Mouse (Mus musculus): ENCODE measurements around the gene Cidec. TPM values are rescaled to one million over a fixed set of nuclear protein-coding genes. Genes with fewer than 3 reads are reported as not detected.

Gene Cidec
- polyA plus RNA-seq, 2 experiments: 0.11 TPM; not detected in 1

GRCm38 (mm10) chr6:113392387-113393071 is 43.0 kb downstream of the Cidec start:
- H3K27ac ChIP-seq (replicated peaks; ENCODE audit: low read depth, low read length): peak overlapping the region; percentile 19; the same call in 1 of the 2 replicates
- H3K4me3 ChIP-seq (replicated peaks; ENCODE audit: low read length): peak overlapping the region; percentile 44
- peak overlapping the region; percentile 89 for H3K4me2 ChIP-seq (replicated peaks; ENCODE audit: low read depth, low read length, severe bottlenecking)
- ATAC-seq (ENCODE audit: low FRiP score, low read depth): peak; percentile 64
- peaks cover 42% of the 10 kb centered on the region for H3K36me3 ChIP-seq (ENCODE audit: control insufficient read depth, insufficient read depth, low read length)
- peak; percentile 21 for DNase-seq (ENCODE audit: low spot score)
- no peaks in the 10 kb centered on the region for H3K9me3 ChIP-seq (ENCODE audit: control insufficient read depth, low read length)
- H3K4me1 ChIP-seq (ENCODE audit: control insufficient read depth, insufficient read depth, low read length): no peaks in the 10 kb centered on the region
- 0 out of 2 replicates have a peak, but pooled peaks have one; percentile 27 for TF ChIP-seq POLR2A (IDR thresholded peaks at IDR 0.05; ENCODE audit: borderline replicate concordance, extremely low read depth, insufficient read depth, insufficient read length)
- H3K27me3 ChIP-seq (ENCODE audit: control insufficient read depth, insufficient read depth, low read length): no peaks in the 10 kb centered on the region
- 2% methylated on average over 42 of the region's 51 CpGs for WGBS
- H3K9ac ChIP-seq (ENCODE audit: low read depth, low read length, severe bottlenecking): peak overlapping the region; percentile 73

- 26% methylated on average over 10 of the region's 10 CpGs for WGBS
- H3K4me2 ChIP-seq (replicated peaks; ENCODE audit: low read depth, low read length, severe bottlenecking): peak overlapping the region; percentile 89
- H3K9me3 ChIP-seq (ENCODE audit: control insufficient read depth, low read length): no peaks in the 10 kb centered on the region
- H3K27ac ChIP-seq (replicated peaks; ENCODE audit: low read depth, low read length): no peak overlapping the region; the same call in 1 of the 2 replicates
- H3K4me1 ChIP-seq (ENCODE audit: control insufficient read depth, insufficient read depth, low read length): no peaks in the 10 kb centered on the region
- H3K4me3 ChIP-seq (replicated peaks; ENCODE audit: low read length): peak overlapping the region; percentile 44
- ATAC-seq (ENCODE audit: low FRiP score, low read depth) (peak; percentile 7; the same call in 1 of the 2 replicates), DNase-seq (ENCODE audit: low spot score) (no peak)
- peak overlapping the region; percentile 73 for H3K9ac ChIP-seq (ENCODE audit: low read depth, low read length, severe bottlenecking)
- no peak for TF ChIP-seq POLR2A (IDR thresholded peaks at IDR 0.05; ENCODE audit: borderline replicate concordance, extremely low read depth, insufficient read depth, insufficient read length)
- H3K36me3 ChIP-seq (ENCODE audit: control insufficient read depth, insufficient read depth, low read length): peaks cover 47% of the 10 kb centered on the region
- H3K27me3 ChIP-seq (ENCODE audit: control insufficient read depth, insufficient read depth, low read length): no peaks in the 10 kb centered on the region
Measured at GRCm38 (mm10) chr6:113392015-113392386, 43.6 kb downstream of the Cidec start.

GRCm38 (mm10) chr6:113390715-113391114 is 44.8 kb downstream of the Cidec start:
- Histone ChIP-seq H3K27ac (replicated peaks; ENCODE audit: low read depth, low read length) (no peak overlapping the region), H3K27me3 (ENCODE audit: control insufficient read depth, insufficient read depth, low read length) (no peaks in the 10 kb centered on the region), H3K9me3 (ENCODE audit: control insufficient read depth, low read length) (no peaks in the 10 kb centered on the region), H3K9ac (ENCODE audit: low read depth, low read length, severe bottlenecking) (no peak overlapping the region), H3K4me2 (replicated peaks; ENCODE audit: low read depth, low read length, severe bottlenecking) (no peak overlapping the region), H3K4me1 (ENCODE audit: control insufficient read depth, insufficient read depth, low read length) (no peaks in the 10 kb centered on the region), H3K36me3 (ENCODE audit: control insufficient read depth, insufficient read depth, low read length) (peaks cover 58% of the 10 kb centered on the region), H3K4me3 (replicated peaks; ENCODE audit: low read length) (no peak overlapping the region)
- DNase-seq (ENCODE audit: low spot score) (no peak), ATAC-seq (ENCODE audit: low FRiP score, low read depth) (no peak)
- 96% methylated on average over 3 of the region's 3 CpGs for WGBS
- TF ChIP-seq POLR2A (IDR thresholded peaks at IDR 0.05; ENCODE audit: borderline replicate concordance, extremely low read depth, insufficient read depth, insufficient read length): no peak

- Histone ChIP-seq H3K27ac (replicated peaks; ENCODE audit: low read depth, low read length) (no peak within 1 kb of the TSS), H3K4me3 (replicated peaks; ENCODE audit: low read length) (no peak within 1 kb of the TSS)
- ATAC-seq (ENCODE audit: low FRiP score, low read depth): no peak
Measured at GRCm38 (mm10) chr6:113388960-113389359, 46.6 kb downstream of the Cidec start, which contains the start of gene Ttll3. Gene Ttll3, plus strand, starts transcription at chr6:113389260.

GRCm38 (mm10) chr6:113386025-113386424 is 49.5 kb downstream of the Cidec start:
- WGBS: 55% methylated on average over 3 of the region's 3 CpGs
- Histone ChIP-seq H3K27ac (replicated peaks; ENCODE audit: low read depth, low read length) (no peak overlapping the region), H3K4me3 (replicated peaks; ENCODE audit: low read length) (no peak overlapping the region), H3K9me3 (ENCODE audit: control insufficient read depth, low read length) (no peaks in the 10 kb centered on the region), H3K36me3 (ENCODE audit: control insufficient read depth, insufficient read depth, low read length) (peaks cover 96% of the 10 kb centered on the region), H3K4me2 (replicated peaks; ENCODE audit: low read depth, low read length, severe bottlenecking) (no peak overlapping the region), H3K4me1 (ENCODE audit: control insufficient read depth, insufficient read depth, low read length) (no peaks in the 10 kb centered on the region), H3K27me3 (ENCODE audit: control insufficient read depth, insufficient read depth, low read length) (no peaks in the 10 kb centered on the region), H3K9ac (ENCODE audit: low read depth, low read length, severe bottlenecking) (no peak overlapping the region)
- ATAC-seq (ENCODE audit: low FRiP score, low read depth): no peak; the same call in 1 of the 2 replicates
- no peak for DNase-seq (ENCODE audit: low spot score)
- no peak for TF ChIP-seq POLR2A (IDR thresholded peaks at IDR 0.05; ENCODE audit: borderline replicate concordance, extremely low read depth, insufficient read depth, insufficient read length)

More at GRCm38 (mm10) chr6:113388960-113389359, 46.6 kb downstream of the Cidec start, which contains the start of gene Ttll3:
- peaks cover 72% of the 10 kb centered on the region for H3K36me3 ChIP-seq (ENCODE audit: control insufficient read depth, insufficient read depth, low read length)
- H3K9me3 ChIP-seq (ENCODE audit: control insufficient read depth, low read length): no peaks in the 10 kb centered on the region
- H3K4me1 ChIP-seq (ENCODE audit: control insufficient read depth, insufficient read depth, low read length): no peaks in the 10 kb centered on the region
- no peak for DNase-seq (ENCODE audit: low spot score)
- no peaks in the 10 kb centered on the region for H3K27me3 ChIP-seq (ENCODE audit: control insufficient read depth, insufficient read depth, low read length)
- H3K9ac ChIP-seq (ENCODE audit: low read depth, low read length, severe bottlenecking): no peak within 1 kb of the TSS
- WGBS: 67% methylated on average over 8 of the region's 8 CpGs
- H3K4me2 ChIP-seq (replicated peaks; ENCODE audit: low read depth, low read length, severe bottlenecking): no peak within 1 kb of the TSS
- TF ChIP-seq POLR2A (IDR thresholded peaks at IDR 0.05; ENCODE audit: borderline replicate concordance, extremely low read depth, insufficient read depth, insufficient read length): no peak

Measured in limb, embryonic 14.5 days (tissue).